Mouse (Mus musculus) MEL (cell line): ENCODE data around the gene Dapk2. TPM values are rescaled to one million over a fixed set of nuclear protein-coding genes. Genes with fewer than 3 reads are reported as not detected.
A peak's percentile ranks its signal among the peaks of the same experiment; 100 is the strongest.

Experiments
- DNase-seq: peaks from one replicate; pipeline ENCODE4 v3.0.0; 2011; ENCODE audit warnings: low read depth, low spot score
- H3K27ac ChIP-seq: 2 replicates; pipeline ENCODE4 v1.5.1; 2012; ENCODE audit warnings: low read depth, mild to moderate bottlenecking, control low read depth, low read length, moderate library complexity; ENCODE audit not compliant: control insufficient read depth
- H3K27me3 ChIP-seq, 2 experiments: fragments of 150-350 bp in 1 of 2; sonication (generic) in 1 of 2; 2 replicates each; pipeline ENCODE4 v1.6.1; 2012; ENCODE audit warnings: low read length in 2 of 2, mild to moderate bottlenecking in 2 of 2, improper control_type of control experiment in 1 of 2, moderate library complexity in 1 of 2; ENCODE audit not compliant: insufficient read depth in 2 of 2, control insufficient read depth in 1 of 2
- H3K36me3 ChIP-seq, 2 experiments: 2 replicates each; pipeline ENCODE4 v1.6.1; 2012 to 2014; ENCODE audit warnings: low read length in 2 of 2, improper control_type of control experiment in 1 of 2, inconsistent platforms in 1 of 2, mild to moderate bottlenecking in 1 of 2; ENCODE audit not compliant: insufficient read depth in 2 of 2, control insufficient read depth in 1 of 2
- H3K4me1 ChIP-seq, 2 experiments: fragments of 150-350 bp in 1 of 2; sonication (generic) in 1 of 2; 2 replicates each; pipeline ENCODE4 v1.6.1; 2012; ENCODE audit warnings: low read length in 2 of 2, improper control_type of control experiment in 1 of 2, mild to moderate bottlenecking in 1 of 2; ENCODE audit not compliant: insufficient read depth in 2 of 2, control insufficient read depth in 1 of 2
- H3K4me3 ChIP-seq, 2 experiments: fragments of 150-350 bp in 1 of 2; sonication (generic) in 1 of 2; 2 replicates each; pipeline ENCODE4 v1.5.1; 2012; ENCODE audit warnings: low read depth in 2 of 2, low read length in 2 of 2, mild to moderate bottlenecking in 2 of 2, moderate library complexity in 2 of 2, control low read depth in 1 of 2, improper control_type of control experiment in 1 of 2; ENCODE audit not compliant: control insufficient read depth in 1 of 2, insufficient read depth in 1 of 2
- H3K79me2 ChIP-seq: 2 replicates; pipeline ENCODE4 v1.6.1; 2012; ENCODE audit warnings: mild to moderate bottlenecking, low read length, moderate library complexity; ENCODE audit not compliant: control insufficient read depth, poor library complexity, insufficient read depth
- H3K9ac ChIP-seq: 2 replicates; pipeline ENCODE4 v1.6.1; 2012; ENCODE audit warnings: low read depth, mild to moderate bottlenecking, control low read depth, low read length, moderate library complexity; ENCODE audit not compliant: control insufficient read depth, poor library complexity, severe bottlenecking
- H3K9me3 ChIP-seq: fragments of 150-350 bp; sonication (generic); replicated peaks from 2 replicates; pipeline ENCODE4 v1.6.1; 2012; ENCODE audit warnings: mild to moderate bottlenecking, low read length, improper control_type of control experiment, moderate library complexity; ENCODE audit not compliant: insufficient read depth
- BHLHE40 ChIP-seq: IDR thresholded peaks from 2 replicates; pipeline ENCODE4 v1.6.1; 2012; ENCODE audit warnings: low read depth, mild to moderate bottlenecking, inconsistent platforms, low read length, improper control_type of control experiment, borderline replicate concordance
- CHD2 ChIP-seq: IDR thresholded peaks from 2 replicates; pipeline ENCODE4 v1.6.1; 2011; ENCODE audit warnings: low read length, improper control_type of control experiment
- CTCF ChIP-seq, 3 experiments: IDR thresholded peaks in 2 of 3; conservative IDR thresholded peaks in 1 of 3; 2 replicates each; pipeline ENCODE4 v1.5.1; 2011 to 2012; ENCODE audit warnings: low read length in 3 of 3, low read depth in 2 of 3, mild to moderate bottlenecking in 2 of 3, improper control_type of control experiment in 1 of 3, inconsistent platforms in 1 of 3, mixed read lengths in 1 of 3, moderate library complexity in 1 of 3; ENCODE audit not compliant: control insufficient read depth in 1 of 3, insufficient read depth in 1 of 3, poor library complexity in 1 of 3, severe bottlenecking in 1 of 3
- EP300 ChIP-seq, 2 experiments: IDR thresholded peaks; 2 replicates each; pipeline ENCODE4 v1.6.1; 2011; ENCODE audit warnings: improper control_type of control experiment in 2 of 2, low read length in 2 of 2, low read depth in 1 of 2, mild to moderate bottlenecking in 1 of 2
- ETS1 ChIP-seq: IDR thresholded peaks from 2 replicates; pipeline ENCODE4 v1.6.1; 2012; ENCODE audit warnings: low read depth, mild to moderate bottlenecking, inconsistent platforms, low read length, improper control_type of control experiment, moderate library complexity
- GATA1 ChIP-seq: IDR thresholded peaks from 2 replicates; pipeline ENCODE4 v1.6.1; 2011; ENCODE audit warnings: low read depth, low read length, improper control_type of control experiment
- HCFC1 ChIP-seq: IDR thresholded peaks from 2 replicates; pipeline ENCODE4 v1.6.1; 2012; ENCODE audit warnings: low read depth, mild to moderate bottlenecking, inconsistent platforms, low read length, improper control_type of control experiment, moderate library complexity
- MAFK ChIP-seq: IDR thresholded peaks from 2 replicates; pipeline ENCODE4 v1.6.1; 2011; ENCODE audit warnings: low read depth, mild to moderate bottlenecking, low read length, improper control_type of control experiment, borderline replicate concordance
- MAX ChIP-seq: IDR thresholded peaks from 2 replicates; pipeline ENCODE4 v1.6.1; 2011; ENCODE audit warnings: low read length, improper control_type of control experiment
- MAZ ChIP-seq: IDR thresholded peaks from 2 replicates; pipeline ENCODE4 v1.6.1; 2012; ENCODE audit warnings: low read depth, mild to moderate bottlenecking, inconsistent platforms, low read length, improper control_type of control experiment
- MEF2A ChIP-seq: IDR thresholded peaks from 2 replicates; pipeline ENCODE4 v1.6.1; 2014; ENCODE audit warnings: low read depth, mild to moderate bottlenecking, inconsistent platforms, low read length, improper control_type of control experiment; ENCODE audit not compliant: poor library complexity, insufficient replicate concordance, severe bottlenecking; ENCODE audit errors: extremely low read depth
- MXI1 ChIP-seq: IDR thresholded peaks from 2 replicates; pipeline ENCODE4 v1.6.1; 2011; ENCODE audit warnings: mild to moderate bottlenecking, low read depth, low read length, improper control_type of control experiment
- NRF1 ChIP-seq: IDR thresholded peaks from 2 replicates; pipeline ENCODE4 v1.6.1; 2014; ENCODE audit warnings: low read depth, mild to moderate bottlenecking, inconsistent platforms, low read length, improper control_type of control experiment, moderate library complexity; ENCODE audit not compliant: poor library complexity, insufficient read depth, severe bottlenecking
- POLR2A ChIP-seq, 2 experiments: IDR thresholded peaks; 2 replicates each; pipeline ENCODE4 v1.6.1; 2011 to 2012; ENCODE audit warnings: low read length in 2 of 2, mild to moderate bottlenecking in 2 of 2, control low read depth in 1 of 2, improper control_type of control experiment in 1 of 2, low read depth in 1 of 2, moderate library complexity in 1 of 2; ENCODE audit not compliant: control insufficient read depth in 1 of 2, insufficient read depth in 1 of 2, poor library complexity in 1 of 2
- POLR2AphosphoS2 ChIP-seq: IDR thresholded peaks from 2 replicates; pipeline ENCODE4 v1.6.1; 2011; ENCODE audit warnings: low read length, improper control_type of control experiment
- RAD21 ChIP-seq: IDR thresholded peaks from 2 replicates; pipeline ENCODE4 v1.6.1; 2011; ENCODE audit warnings: mild to moderate bottlenecking, low read depth, low read length, improper control_type of control experiment
- RCOR1 ChIP-seq: IDR thresholded peaks from 2 replicates; pipeline ENCODE4 v1.6.1; 2012; ENCODE audit warnings: low read depth, mild to moderate bottlenecking, inconsistent platforms, low read length, improper control_type of control experiment
- SIN3A ChIP-seq: IDR thresholded peaks from 2 replicates; pipeline ENCODE4 v1.6.1; 2012; ENCODE audit warnings: low read length, improper control_type of control experiment, inconsistent platforms
- TAL1 ChIP-seq: IDR thresholded peaks from 2 replicates; pipeline ENCODE4 v1.6.1; 2012; ENCODE audit warnings: mild to moderate bottlenecking, inconsistent platforms, low read length, moderate library complexity, mixed read lengths
- TBP ChIP-seq: IDR thresholded peaks from 2 replicates; pipeline ENCODE4 v1.8.0; 2011; ENCODE audit warnings: low read depth, low read length, improper control_type of control experiment
- TCF12 ChIP-seq: IDR thresholded peaks from 2 replicates; pipeline ENCODE4 v1.6.1; 2014; ENCODE audit warnings: low read depth, mild to moderate bottlenecking, inconsistent platforms, low read length, improper control_type of control experiment, moderate library complexity
- UBTF ChIP-seq: IDR thresholded peaks from 2 replicates; pipeline ENCODE4 v1.6.1; 2012; ENCODE audit warnings: low read depth, mild to moderate bottlenecking, inconsistent platforms, low read length, improper control_type of control experiment, moderate library complexity, borderline replicate concordance; ENCODE audit not compliant: insufficient read depth
- USF1 ChIP-seq: IDR thresholded peaks from 2 replicates; pipeline ENCODE4 v1.6.1; 2014; ENCODE audit warnings: low read depth, mild to moderate bottlenecking, inconsistent platforms, low read length, improper control_type of control experiment, moderate library complexity
- ZKSCAN1 ChIP-seq: IDR thresholded peaks from 2 replicates; pipeline ENCODE4 v1.6.1; 2012; ENCODE audit warnings: low read depth, mild to moderate bottlenecking, inconsistent platforms, low read length, improper control_type of control experiment, moderate library complexity
- ZMIZ1 ChIP-seq: IDR thresholded peaks from 2 replicates; pipeline ENCODE4 v1.6.1; 2012; ENCODE audit warnings: low read depth, mild to moderate bottlenecking, inconsistent platforms, low read length, improper control_type of control experiment, moderate library complexity
- ZNF384 ChIP-seq: IDR thresholded peaks from 2 replicates; pipeline ENCODE4 v1.6.1; 2012; ENCODE audit warnings: low read depth, mild to moderate bottlenecking, inconsistent platforms, low read length, improper control_type of control experiment
- polyA plus RNA-seq, 2 experiments: library from polyadenylated mRNA; stranded (reverse) in 1 of 2; unstranded in 1 of 2; fragments of >175 nt in 1 of 2; fragments of >200 nt in 1 of 2; gene quantifications; 2 replicates each; pipeline versions ENCODE4 v1.2.1 to v1.2.4; 2012; ENCODE audit warnings: low replicate concordance in 2 of 2, low read depth in 1 of 2; ENCODE audit not compliant: insufficient read length in 2 of 2, insufficient read depth in 1 of 2, missing spikeins in 1 of 2
- total RNA-seq: library from RNA; depleted of rRNA; stranded (reverse); fragments of 300-350 nt; gene quantifications from 2 replicates; pipeline ENCODE4 v1.2.3, GENCODE M21; 2012

The Dapk2 gene
- total and polyA plus RNA-seq, 3 experiments: 5.8 to 8.3 TPM; not detected in 1

DNA sequence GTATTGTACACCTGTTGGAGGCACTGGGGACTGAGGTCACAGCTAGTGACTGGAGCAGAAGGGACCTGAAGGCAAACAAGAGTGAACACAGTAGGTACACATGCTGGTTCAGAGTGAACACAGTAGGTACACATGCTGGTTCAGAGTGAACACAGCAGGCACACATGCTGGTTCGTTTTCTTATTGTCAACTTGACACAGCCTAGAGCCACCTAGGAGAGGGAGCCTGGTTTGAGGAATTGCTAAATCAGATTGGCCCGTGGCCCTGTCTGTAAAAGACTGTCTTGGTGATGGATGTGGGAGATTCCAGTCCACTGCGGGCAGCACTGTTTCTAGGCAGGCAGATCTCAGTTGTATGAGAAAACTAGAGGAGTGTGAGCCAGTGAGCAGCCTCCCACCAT lies 25.0 kb downstream of the Dapk2 start:
- Histone ChIP-seq H3K9ac (peak overlapping the region; percentile 25), H3K27me3 (no peaks in the 10 kb centered on the region), H3K4me1 (peaks cover 34 to 59% of the 10 kb centered on the region in 2 experiments), H3K36me3 (peaks cover 0 to 39% of the 10 kb centered on the region in 2 experiments; a peak in 2 of 4 replicates), H3K4me3 (peak overlapping the region; percentile 18 to 32; a peak in 2 of 4 replicates), H3K9me3 (no peaks in the 10 kb centered on the region), H3K79me2 (no peaks in the 10 kb centered on the region), H3K27ac (peak overlapping the region; percentile 96)
- peak; percentile 93 for DNase-seq
- peak; percentile 30; the same call in 1 of the 2 replicates for TF ChIP-seq MXI1
- TF ChIP-seq EP300 (IDR thresholded peaks at IDR 0.05; ENCODE audit: low read depth in 1 of 2, low read length in 2 of 2): peak; percentile 73 to 75
- peak; percentile 69; the same call in 1 of the 2 replicates for TF ChIP-seq TCF12
- peak; percentile 93 for TF ChIP-seq ZKSCAN1
- no peak for TF ChIP-seq BHLHE40
- TF ChIP-seq MAZ: no peak
- TF ChIP-seq GATA1: peak; percentile 80
- peak; percentile 65; the same call in 1 of the 2 replicates for TF ChIP-seq RCOR1
- peak; percentile 39 for TF ChIP-seq MAX
- no peak for TF ChIP-seq NRF1
- peak; percentile 17; the same call in 1 of the 2 replicates for TF ChIP-seq TBP
- TF ChIP-seq ETS1: peak; percentile 61; the same call in 1 of the 2 replicates
- peak in 1 of 2 experiments; percentile 53; a peak in 1 of 4 replicates for TF ChIP-seq POLR2A (IDR thresholded peaks at IDR 0.05; ENCODE audit: control insufficient read depth in 1 of 2, insufficient read depth in 1 of 2, low read depth in 1 of 2, low read length in 2 of 2, poor library complexity in 1 of 2)
- TF ChIP-seq TAL1: no peak; the same call in 1 of the 2 replicates
- no peak for TF ChIP-seq RAD21

DNA sequence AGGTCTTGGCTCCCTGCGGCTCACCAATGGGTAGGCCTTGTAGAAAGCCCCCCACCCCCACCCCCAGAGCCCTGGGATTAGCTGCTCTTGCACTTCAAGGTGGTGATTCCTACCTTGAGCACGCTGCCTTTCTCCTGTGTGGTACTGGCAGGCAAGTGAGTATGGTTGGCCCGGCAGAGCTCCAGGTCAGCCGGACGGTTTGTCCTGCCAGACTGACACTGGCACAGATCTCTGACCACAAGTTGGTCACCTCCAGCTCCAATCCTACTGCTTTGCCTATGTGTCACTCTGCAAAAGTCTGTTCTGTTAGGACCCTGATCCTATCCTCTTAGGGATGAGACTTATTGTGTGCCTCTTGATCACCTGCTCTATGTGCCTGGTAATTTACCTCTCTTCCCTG lies 26.5 kb downstream of the Dapk2 start:
- no peak overlapping the region for H3K27ac ChIP-seq
- H3K9ac ChIP-seq: no peak overlapping the region
- no peak for DNase-seq
- no peaks in the 10 kb centered on the region for H3K27me3 ChIP-seq
- no peaks in the 10 kb centered on the region for H3K9me3 ChIP-seq
- peaks cover 0 to 36% of the 10 kb centered on the region in 2 experiments; a peak in 2 of 4 replicates for H3K36me3 ChIP-seq
- peaks cover 31 to 55% of the 10 kb centered on the region in 2 experiments for H3K4me1 ChIP-seq
- no peak overlapping the region for H3K4me3 ChIP-seq
- TF ChIP-seq BHLHE40 (no peak), UBTF (no peak), RCOR1 (no peak), RAD21 (no peak), CHD2 (no peak), MEF2A (no peak), ZKSCAN1 (no peak), ZMIZ1 (no peak), SIN3A (no peak), ZNF384 (no peak), MAFK (no peak), HCFC1 (no peak), NRF1 (no peak), CTCF (IDR thresholded peaks at IDR 0.05 in 2 of 3, conservative IDR thresholded peaks at IDR 0.05 in 1 of 3; ENCODE audit: control insufficient read depth in 1 of 3, insufficient read depth in 1 of 3, low read depth in 2 of 3, low read length in 3 of 3, poor library complexity in 1 of 3, severe bottlenecking in 1 of 3) (no peak), USF1 (no peak), POLR2AphosphoS2 (no peak)
- H3K79me2 ChIP-seq: no peaks in the 10 kb centered on the region
